Mouse (Mus musculus) stomach, postnatal 0 days (tissue): ENCODE measurements around the gene Frrs1.

Experiments used
- CTCF ChIP-seq: IDR thresholded peaks from 2 replicates; pipeline ENCODE4 v1.5.1; 2016; ENCODE audit warnings: antibody characterized with exemption, low read depth, mild to moderate bottlenecking, moderate library complexity
- EP300 ChIP-seq: optimal IDR thresholded peaks from 2 replicates; pipeline ENCODE3; 2016; ENCODE audit warnings: antibody characterized with exemption

DNA sequence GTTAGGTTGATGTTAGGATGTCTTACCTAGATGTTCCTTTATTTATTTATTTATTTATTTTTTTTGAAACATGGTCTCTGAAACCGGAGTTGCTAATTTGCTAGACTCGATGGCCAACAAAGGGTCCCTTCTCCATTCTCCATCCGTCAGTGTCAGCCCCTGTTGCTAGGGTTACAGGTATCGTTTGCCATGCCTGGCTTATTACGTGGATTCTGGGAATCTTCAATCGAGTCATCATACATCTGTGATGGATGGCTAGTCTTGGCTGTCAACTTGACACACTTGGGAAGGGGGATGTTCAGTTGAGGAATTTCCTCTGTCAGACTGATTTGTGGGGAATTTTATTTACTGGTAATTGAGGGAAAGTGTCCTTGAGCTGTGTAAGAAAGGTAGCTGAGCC lies 83.5 kb downstream of the Frrs1 start:
- TF ChIP-seq EP300 (no peak), CTCF (no peak)
